Mouse (Mus musculus): ENCODE results near the gene Ajuba.
"Not testable (repeated sequence)": the region's sequence is repeated elsewhere in the genome, so short reads cannot be mapped to it uniquely, and the experiment has no call there.

Ajuba gene

DNA sequence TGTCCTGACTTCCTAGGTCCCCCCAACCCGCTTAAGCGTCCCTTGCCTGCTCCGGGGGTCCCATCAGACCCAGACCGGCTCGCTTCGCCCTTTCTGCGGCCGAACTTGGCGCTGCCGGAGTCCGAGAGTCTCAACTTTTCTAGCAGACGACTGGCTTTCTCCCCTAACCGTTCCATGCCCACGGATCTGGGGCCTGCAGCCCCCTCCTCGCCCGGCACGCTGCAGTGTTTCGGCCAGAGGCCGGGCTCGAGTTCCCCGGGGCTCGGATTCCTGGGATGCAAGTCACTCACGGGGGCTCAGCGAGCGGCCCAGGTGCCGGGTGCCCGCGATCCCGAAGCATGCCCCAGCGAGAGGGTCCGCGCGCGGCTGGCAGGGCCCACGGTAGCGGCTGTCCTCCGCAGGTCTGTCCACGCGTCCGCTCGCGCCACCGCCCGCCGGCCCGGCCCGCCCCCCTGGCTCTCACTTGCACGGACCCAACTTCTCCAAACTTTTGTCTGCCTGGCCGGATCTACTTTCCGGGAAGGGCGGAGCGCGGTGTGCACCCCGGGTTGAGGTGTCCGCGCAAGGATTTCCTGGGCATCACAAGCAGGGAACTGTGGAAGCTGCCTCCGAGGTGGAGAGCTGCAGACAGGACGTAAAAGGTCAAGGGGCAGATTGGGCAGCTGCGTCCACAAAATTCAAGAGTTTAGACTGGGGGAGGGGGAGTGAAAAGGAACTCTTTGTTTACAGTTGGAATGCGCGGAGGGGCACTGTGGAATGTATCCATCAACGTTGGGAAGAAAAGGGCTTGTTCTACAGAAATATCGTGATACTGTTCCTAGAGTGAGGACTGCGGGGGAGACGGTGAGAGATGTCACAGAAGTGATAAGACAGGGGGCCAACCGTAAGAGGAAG is at the start of gene Ajuba:
Ajuba (minus strand) TSS at position 470 of the 894 bp plus-strand sequence.
- DNase-seq (ENCODE audit: low read depth), result peak; percentile 93

DNA sequence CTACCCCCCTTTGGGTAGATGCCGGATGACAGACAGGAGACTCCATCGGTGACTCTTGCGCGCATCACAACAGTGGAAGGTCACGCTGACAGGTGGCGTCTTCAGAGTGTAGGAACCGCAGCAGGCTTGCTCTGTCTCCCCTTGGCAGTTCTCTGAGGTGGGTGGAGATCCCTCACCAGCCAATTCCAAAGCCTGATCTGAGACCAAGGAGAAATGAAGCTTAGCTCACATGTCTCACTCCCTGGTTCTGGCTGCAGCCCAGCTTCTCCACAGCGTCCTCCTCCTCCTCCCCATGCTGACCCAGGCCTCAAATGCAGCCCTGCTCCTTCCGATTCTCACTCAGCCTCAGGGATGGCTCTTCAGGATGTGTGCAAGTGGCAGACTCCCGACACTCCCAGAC is 47.6 kb upstream of the Ajuba start:
- no peak for DNase-seq (ENCODE audit: low read depth)

- no peak for DNase-seq (ENCODE audit: low read depth)
Observed at GRCm38 (mm10) chr14:54623334-54623733, 46.0 kb upstream of the Ajuba start.

GRCm38 (mm10) chr14:54621133-54621532 is 43.8 kb upstream of the Ajuba start, which contains the start of gene Psmb11:
TSS of gene Psmb11 (plus strand) at chr14:54621433.
- DNase-seq (ENCODE audit: low read depth), result no peak

DNA sequence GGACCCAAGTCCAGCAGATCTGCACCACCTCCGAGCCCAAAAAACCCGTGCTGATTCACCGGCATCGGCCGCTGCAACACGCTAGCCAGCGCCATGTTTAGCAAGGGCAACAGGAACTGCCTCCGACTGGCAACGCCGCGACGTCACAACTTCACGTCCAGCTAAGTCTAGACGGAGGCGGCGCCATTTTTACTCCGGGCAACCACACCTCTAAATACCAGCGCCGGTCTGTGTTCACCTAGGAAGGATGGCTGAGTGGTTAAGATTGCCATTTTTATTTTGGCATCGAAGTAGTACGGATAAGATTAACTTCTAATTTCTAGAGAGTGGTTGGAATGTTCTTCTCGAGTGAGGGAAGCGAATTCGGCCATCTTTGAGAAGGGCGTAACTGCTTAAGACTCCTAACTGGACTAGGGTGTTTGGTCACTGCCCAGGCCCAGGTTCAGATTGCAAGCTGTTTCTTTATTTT is 40.6 kb upstream of the Ajuba start, which contains the start of gene Psmb5:
Psmb5 (minus strand) TSS at position 126 of the 469 bp plus-strand sequence.
- peak; percentile 92 for DNase-seq (ENCODE audit: low read depth)

- peak; percentile 49 for DNase-seq (ENCODE audit: low read depth)
Observed at GRCm38 (mm10) chr14:54617152-54617896, 40.0 kb upstream of the Ajuba start.

DNA sequence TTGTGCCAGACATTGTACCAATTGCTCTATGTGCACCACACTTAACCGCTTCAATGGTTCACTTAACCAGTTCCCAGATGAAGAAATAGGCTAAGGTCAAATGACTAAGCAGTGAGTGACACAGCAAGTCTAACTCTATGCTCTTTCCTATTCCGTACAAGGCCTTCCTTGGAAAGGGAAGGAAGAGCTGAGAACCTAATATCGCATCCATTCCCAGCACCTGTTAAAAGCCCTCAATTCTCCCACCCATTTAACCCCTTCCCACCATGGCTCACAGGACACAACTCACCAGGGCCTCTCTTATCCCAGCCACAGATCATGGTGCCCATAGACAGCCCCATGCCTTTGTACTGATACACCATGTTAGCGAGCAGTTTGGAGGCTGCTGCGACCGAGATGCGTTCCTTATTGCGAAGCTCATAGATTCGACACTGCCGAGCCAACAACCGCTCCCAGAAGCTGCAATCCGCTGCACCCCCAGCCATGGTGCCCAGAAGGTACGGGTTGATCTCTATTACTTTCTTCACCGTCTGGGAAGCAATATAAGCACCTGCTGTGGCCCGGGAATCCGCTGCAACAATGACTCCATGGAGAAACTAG is 39.0 kb upstream of the Ajuba start:
- peak; percentile 16 for DNase-seq (ENCODE audit: low read depth)

DNA sequence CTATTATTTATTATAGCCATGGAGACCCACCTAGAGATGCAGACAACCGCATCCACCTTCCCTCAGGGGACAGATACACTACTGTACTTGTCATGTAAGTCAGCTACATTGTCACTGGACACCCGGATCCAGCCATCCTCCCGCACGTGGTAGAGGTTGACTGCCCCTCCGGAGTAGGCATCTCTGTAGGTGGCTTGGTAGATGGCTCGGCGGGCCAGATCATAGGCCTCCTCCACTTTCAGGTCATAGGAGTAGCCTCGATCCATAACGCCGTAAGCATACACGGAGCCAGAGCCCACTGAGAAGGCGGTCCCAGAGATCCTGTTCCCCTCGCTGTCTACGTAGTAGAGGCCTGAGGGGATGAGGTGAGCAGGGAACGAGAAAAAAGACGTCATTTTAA is 36.8 kb upstream of the Ajuba start:
- DNase-seq (ENCODE audit: low read depth), result not testable (repeated sequence)

DNA sequence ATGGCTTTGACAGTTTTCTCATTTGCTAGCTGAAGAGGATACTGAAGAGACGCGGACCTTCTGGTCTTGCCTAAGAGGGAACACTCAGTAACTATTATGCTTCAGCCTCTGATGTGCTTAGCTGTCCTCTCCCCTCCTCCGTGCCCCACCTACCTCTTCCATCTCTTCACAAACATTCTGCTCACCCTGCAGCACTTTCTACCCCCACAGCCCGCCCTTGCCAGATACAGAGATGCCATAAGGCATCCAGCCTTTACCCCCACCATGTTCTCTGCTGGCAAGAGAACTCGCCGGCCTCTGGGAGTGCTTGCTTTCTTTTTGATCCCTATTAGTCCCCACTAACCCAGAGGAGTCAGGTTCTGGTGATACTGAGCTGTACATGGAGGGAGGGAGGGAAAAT is 33.3 kb upstream of the Ajuba start:
- no peak for DNase-seq (ENCODE audit: low read depth)

DNA sequence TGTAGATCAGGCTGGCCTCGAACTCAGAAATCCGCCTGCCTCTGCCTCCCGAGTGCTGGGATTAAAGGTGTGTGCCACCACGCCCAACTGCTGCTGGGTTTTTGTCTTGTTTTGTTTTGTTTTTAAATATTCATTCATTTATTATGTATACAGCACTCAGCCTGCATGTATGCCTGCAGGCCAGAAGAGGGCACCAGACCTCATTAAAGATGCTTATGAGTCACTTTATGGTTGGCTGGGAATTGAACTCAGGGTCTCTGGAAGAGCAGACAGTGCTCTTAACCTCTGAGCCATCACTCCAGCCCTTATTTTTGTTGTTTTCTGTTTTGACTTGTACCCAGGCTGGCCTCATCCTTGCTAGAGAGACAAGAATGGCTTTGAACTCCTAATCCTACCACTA is 32.6 kb upstream of the Ajuba start:
- DNase-seq (ENCODE audit: low read depth), result peak; percentile 68

- peak; percentile 17 for DNase-seq (ENCODE audit: low read depth)
Observed at GRCm38 (mm10) chr14:54609245-54609644, 31.9 kb upstream of the Ajuba start.

DNA sequence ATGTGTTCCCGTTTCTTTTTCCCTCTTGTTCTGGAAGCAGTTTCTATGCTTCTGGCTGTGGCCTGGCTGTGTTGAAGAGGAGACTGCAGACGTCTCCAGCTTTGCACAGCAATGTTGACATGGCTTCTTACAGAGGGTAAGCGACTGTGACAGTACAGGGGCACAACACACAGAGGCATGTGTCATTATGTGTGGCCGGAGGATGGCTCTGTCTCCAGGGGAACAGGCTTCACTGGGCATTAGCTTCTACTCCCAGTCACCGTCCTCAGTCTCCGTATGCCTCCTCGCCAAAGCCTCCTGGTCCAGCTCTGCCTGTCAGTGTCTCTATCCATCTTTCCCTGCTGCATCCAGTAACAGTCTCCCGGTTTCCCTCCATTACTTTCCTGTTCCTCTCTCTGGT is 29.9 kb upstream of the Ajuba start:
- DNase-seq (ENCODE audit: low read depth), result no peak

- peak; percentile 85 for DNase-seq (ENCODE audit: low read depth)
Observed at GRCm38 (mm10) chr14:54605752-54606321, 28.5 kb upstream of the Ajuba start, which contains the start of gene 4931414P19Rik. TSS of gene 4931414P19Rik (minus strand) at chr14:54605993.

DNA sequence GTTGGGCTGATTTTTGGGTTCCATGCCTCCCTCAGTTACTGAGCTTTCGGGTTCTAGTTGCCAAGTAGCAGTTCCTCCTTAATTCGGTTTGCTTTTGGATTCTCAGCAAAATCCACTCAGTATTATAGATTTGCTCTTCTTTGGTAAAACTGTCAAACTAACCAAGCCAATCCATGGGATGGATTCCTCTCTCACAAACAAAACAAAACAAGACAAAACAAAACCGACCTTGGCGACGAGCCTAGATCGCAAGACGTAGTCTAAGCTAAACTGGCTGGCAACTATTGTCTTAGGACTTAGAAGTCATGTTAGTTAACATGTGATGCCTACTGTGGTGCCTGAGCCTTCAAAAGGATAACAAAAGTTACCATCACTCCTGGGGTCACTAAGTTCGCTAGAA is 26.3 kb upstream of the Ajuba start:
- DNase-seq (ENCODE audit: low read depth), result no peak

- peak; percentile 97 for DNase-seq (ENCODE audit: low read depth)
Observed at GRCm38 (mm10) chr14:54603038-54603654, 25.8 kb upstream of the Ajuba start.

GRCm38 (mm10) chr14:54602613-54603012 is 25.3 kb upstream of the Ajuba start:
- no peak for DNase-seq (ENCODE audit: low read depth)

- no peak for DNase-seq (ENCODE audit: low read depth)
Observed at GRCm38 (mm10) chr14:54601601-54602000, 24.2 kb upstream of the Ajuba start.

DNA sequence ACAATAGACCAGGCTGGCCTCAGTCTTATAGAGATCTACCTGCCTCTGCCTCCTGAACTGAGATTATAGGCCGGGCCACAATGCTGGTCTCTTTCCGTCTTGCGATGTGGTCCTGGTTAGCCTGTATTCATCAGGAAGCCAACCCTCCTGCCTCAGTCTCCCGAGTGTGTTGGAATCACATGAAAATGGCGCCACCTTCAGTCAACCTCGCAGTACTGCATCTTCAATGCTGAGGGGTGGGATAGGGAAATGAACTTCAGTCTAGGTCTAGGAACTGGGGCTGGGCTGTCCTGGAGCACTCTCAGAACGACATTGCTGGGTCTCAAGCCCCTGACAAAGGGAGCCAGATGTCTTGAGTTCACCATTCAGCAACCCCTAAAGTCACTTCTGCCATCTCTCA is 19.7 kb upstream of the Ajuba start:
- no peak for DNase-seq (ENCODE audit: low read depth)

GRCm38 (mm10) chr14:54594631-54595414 is 17.5 kb upstream of the Ajuba start:
- DNase-seq (ENCODE audit: low read depth), result no peak

DNA sequence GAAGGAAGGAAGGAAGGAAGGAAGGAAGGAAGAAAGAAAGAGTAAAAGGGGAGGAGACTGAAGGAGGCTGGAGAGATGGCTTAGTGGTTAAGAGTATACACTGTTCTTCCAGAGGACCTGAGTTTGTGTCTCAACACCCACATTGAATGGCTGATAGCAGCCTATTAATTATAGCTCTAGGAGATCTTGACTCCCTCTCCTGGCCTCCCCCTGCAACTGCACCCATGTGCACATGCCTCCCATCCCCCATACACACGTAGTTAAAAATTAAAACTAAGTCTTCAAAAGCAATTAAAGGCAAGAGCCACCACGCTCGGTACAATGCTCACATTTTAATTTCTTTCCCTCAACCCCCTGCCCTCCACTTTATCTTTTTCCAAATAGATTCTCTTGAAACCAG is 16.7 kb upstream of the Ajuba start:
- no peak for DNase-seq (ENCODE audit: low read depth)
